Mouse (Mus musculus) liver, adult 2 months (tissue): ENCODE data around the gene Bhlha9.

Experiments used
- CTCF ChIP-seq: fragments of 200-500 bp; IDR thresholded peaks from 2 replicates; pipeline ENCODE4 v1.5.1; 2011; ENCODE audit warnings: low read depth, low read length, control low read depth
- POLR2A ChIP-seq: fragments of 200-500 bp; IDR thresholded peaks from 2 replicates; pipeline ENCODE4 v1.6.1; 2011; ENCODE audit warnings: low read length, control low read depth; ENCODE audit not compliant: insufficient read depth; ENCODE audit errors: extremely low read depth

DNA sequence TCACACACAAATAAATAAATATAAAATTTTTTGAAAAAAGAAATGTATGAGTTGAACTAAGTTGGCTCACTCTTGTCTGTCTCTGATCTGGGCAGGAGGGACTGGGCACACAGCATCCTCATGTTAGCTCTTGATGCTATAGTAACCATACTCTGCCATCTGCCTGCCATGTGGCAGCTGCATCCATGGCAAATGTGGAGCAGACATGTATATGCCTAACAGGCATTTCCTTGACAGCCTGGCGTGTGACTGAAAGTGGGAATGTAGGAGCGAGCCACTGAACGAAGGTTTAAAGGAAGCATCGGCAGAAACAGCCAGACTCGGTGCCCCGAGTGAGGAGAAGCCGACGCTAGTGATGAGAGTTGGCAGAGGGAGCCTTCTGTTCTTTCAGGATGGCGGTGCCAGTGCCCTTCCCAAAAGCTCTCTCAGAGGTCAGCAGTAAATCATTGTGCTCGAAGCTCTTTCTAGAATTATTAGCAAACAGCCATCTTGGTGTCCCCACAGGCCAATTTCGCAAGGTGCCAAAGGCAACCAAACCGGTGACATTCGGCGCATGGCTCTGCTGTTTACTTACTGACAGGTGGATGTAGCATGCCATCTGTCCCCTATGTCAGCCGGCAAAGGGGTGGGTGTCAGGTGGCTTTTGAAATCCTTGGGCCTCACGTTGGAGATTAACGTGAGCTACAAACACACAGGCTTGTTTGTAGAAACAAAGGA lies 32.8 kb upstream of the Bhlha9 start:
- TF ChIP-seq CTCF = no peak
- no peak for TF ChIP-seq POLR2A
